Mouse (Mus musculus) hindbrain, embryonic 10.5 days (tissue): ENCODE measurements around the gene Lsamp. TPM values are rescaled to one million over a fixed set of nuclear protein-coding genes. Genes with fewer than 3 reads are reported as not detected.
A peak's percentile ranks its signal among the peaks of the same experiment; 100 is the strongest.

Experiments used
- DNase-seq: peaks from one replicate; pipeline ENCODE4 v3.0.0-alpha.2; 2017; ENCODE audit warnings: low spot score
- H3K27ac ChIP-seq: fragments of 300-500 bp; sonication (generic); 2 replicates; pipeline ENCODE4 v1.5.1; 2016; ENCODE audit warnings: mild to moderate bottlenecking, moderate library complexity
- H3K27me3 ChIP-seq: fragments of 300-500 bp; sonication (generic); 2 replicates; pipeline ENCODE4 v1.6.1; 2016; ENCODE audit warnings: mild to moderate bottlenecking; ENCODE audit not compliant: poor library complexity, insufficient read depth, severe bottlenecking
- H3K36me3 ChIP-seq: fragments of 300-500 bp; sonication (generic); 2 replicates; pipeline ENCODE4 v1.6.1; 2016; ENCODE audit warnings: mild to moderate bottlenecking, moderate library complexity
- H3K4me1 ChIP-seq: fragments of 300-500 bp; sonication (generic); replicated peaks from 2 replicates; pipeline ENCODE4 v1.6.1; 2016; ENCODE audit warnings: mild to moderate bottlenecking
- H3K4me3 ChIP-seq: fragments of 300-500 bp; sonication (generic); 2 replicates; pipeline ENCODE4 v1.5.1; 2016; ENCODE audit warnings: mild to moderate bottlenecking, moderate library complexity
- H3K9me3 ChIP-seq: fragments of 300-500 bp; sonication (generic); 2 replicates; pipeline ENCODE4 v1.6.1; 2016; ENCODE audit warnings: mild to moderate bottlenecking, moderate library complexity
- WGBS: fragments of 180-500 bp; shearing (Covaris S2); methylation state at CpG from one replicate; pipeline ENCODE4 v1.1.7; 2016; 5-methylcytosine and 5-hydroxymethylcytosine counted together
- polyA plus RNA-seq: library from polyadenylated mRNA; unstranded; fragments of >200 nt; fragmentation: Nextera tagmentation; extraction: Ambion mirVana; gene quantifications from 2 replicates; pipeline ENCODE4 v1.2.1, GENCODE M21; 2016

Gene Lsamp
- polyA plus RNA-seq: 10.2 and 17.2 TPM in 2 replicates

GRCm38 (mm10) chr16:39984205-39984634 is at the start of gene Lsamp:
TSS of gene Lsamp (plus strand) at chr16:39984361.
- WGBS: under 1% methylated on average over 24 of the region's 24 CpGs
- peak; percentile 87 for DNase-seq
- H3K9me3 ChIP-seq: no peaks in the 10 kb centered on the region
- H3K4me1 ChIP-seq: peaks cover 7% of the 10 kb centered on the region; the same call in 1 of the 2 replicates
- no peaks in the 10 kb centered on the region for H3K36me3 ChIP-seq
- peak within 1 kb of the TSS; percentile 70 for H3K4me3 ChIP-seq
- H3K27me3 ChIP-seq: peaks cover 7% of the 10 kb centered on the region; the same call in 1 of the 2 replicates
- H3K27ac ChIP-seq: peak within 1 kb of the TSS; percentile 79

DNA sequence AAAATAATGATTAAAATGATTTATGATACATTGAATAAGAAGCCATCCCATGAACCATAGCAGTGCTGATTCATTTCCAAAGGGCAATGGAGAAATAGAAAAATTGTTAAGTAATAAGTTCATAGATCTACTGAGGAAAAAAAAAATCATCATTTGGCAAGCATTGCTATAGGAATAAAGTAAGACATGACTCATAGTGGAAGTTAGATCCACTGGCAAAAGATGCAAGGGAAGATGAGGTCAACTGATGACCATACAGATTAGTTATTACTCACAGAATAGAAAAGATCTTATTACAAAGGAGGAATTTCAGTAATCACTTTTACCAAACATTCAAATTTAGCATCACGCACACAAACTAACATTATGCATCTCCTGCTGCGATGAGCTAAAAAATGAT is 26.5 kb upstream of the Lsamp start:
- no peaks in the 10 kb centered on the region for H3K9me3 ChIP-seq
- no peak overlapping the region for H3K27ac ChIP-seq
- H3K4me3 ChIP-seq: no peak overlapping the region
- 94% methylated on average over 2 of the region's 2 CpGs for WGBS
- DNase-seq: no peak
- H3K36me3 ChIP-seq: no peaks in the 10 kb centered on the region
- no peaks in the 10 kb centered on the region for H3K4me1 ChIP-seq
- no peaks in the 10 kb centered on the region for H3K27me3 ChIP-seq

DNA sequence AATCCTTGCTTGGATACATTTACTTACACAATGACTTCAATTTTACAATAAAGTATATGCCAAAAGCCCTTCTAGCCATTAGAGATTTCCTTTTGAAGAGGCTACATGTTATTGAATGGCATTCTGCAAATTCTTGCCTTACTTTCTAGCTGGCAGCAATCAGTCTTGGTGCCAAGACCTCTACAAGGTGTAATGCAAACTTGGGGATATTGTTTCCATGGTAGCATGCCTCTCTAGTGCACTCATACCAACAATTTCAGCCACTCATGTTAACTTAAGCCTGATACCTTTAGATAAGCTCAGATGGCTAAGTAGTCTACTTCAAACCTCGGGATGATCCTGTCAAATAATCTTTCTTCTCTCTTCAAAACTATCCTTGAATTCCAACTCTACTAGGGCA is 11.4 kb upstream of the Lsamp start:
- 78% methylated on average over 1 of the region's 1 CpGs for WGBS

DNA sequence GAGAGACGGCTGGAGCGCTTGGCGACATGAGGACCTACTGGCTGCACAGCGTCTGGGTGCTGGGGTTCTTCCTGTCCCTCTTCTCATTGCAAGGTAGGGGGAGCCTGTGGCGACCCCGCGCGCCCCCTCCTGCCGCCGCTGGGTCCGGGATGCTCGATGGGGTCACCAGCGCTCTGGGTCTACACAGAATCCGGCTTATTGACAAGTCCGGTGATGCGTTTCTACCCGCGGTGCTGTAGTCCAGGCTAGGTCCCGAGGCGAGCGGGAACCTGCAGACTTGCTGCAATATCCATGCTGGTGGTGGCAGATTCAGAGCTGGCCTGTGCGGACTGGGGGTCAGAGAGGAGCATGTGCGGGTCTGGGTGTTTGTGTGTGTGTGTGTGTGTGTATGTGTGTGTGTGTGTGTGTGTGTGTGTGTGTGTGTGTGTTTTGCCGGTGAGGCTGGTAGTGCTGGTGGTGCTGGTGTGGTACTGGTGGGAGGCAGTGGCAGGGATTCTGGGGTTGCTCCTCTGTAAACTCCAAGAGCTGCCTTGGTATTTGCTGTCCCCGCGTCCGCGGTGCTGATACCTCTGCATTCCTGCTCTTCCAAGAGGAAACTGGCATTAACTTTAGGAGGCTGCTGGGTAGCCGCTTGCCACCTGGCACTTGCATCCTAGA is 602 bp downstream of the Lsamp start:
- peak; percentile 58 for DNase-seq
- H3K27ac ChIP-seq: peak overlapping the region; percentile 79
- H3K4me3 ChIP-seq: peak overlapping the region; percentile 70
- H3K36me3 ChIP-seq: no peaks in the 10 kb centered on the region
- under 1% methylated on average over 29 of the region's 29 CpGs for WGBS
- peaks cover 7% of the 10 kb centered on the region; the same call in 1 of the 2 replicates for H3K4me1 ChIP-seq
- H3K27me3 ChIP-seq: peaks cover 7% of the 10 kb centered on the region; the same call in 1 of the 2 replicates
- H3K9me3 ChIP-seq: no peaks in the 10 kb centered on the region

More for the DNA sequence above, 11.4 kb upstream of the Lsamp start:
- Histone ChIP-seq H3K36me3 (no peaks in the 10 kb centered on the region), H3K4me1 (no peaks in the 10 kb centered on the region), H3K4me3 (no peak overlapping the region), H3K27me3 (no peaks in the 10 kb centered on the region), H3K9me3 (no peaks in the 10 kb centered on the region), H3K27ac (no peak overlapping the region)
- DNase-seq: no peak

DNA sequence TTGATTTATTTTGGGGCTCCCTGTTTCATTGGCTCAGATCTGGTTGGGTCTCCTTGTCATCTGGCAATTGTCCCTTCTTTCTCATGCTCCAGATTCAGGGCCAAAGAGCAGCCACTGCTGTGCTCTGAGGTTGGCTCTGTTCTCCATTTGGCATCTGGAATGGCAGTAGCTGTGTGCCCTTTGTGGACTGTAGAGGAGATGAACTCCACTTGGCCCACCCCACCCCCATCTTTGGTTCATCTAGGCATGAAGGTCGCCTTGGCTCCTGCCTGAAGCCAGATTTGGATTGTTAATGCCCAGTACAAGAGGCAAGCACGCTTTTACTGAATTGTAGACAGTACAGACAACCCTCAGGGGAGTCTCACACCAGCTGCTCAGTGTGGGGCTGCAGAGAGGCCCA is 4.3 kb downstream of the Lsamp start:
- H3K27me3 ChIP-seq: peaks cover 7% of the 10 kb centered on the region; the same call in 1 of the 2 replicates
- H3K9me3 ChIP-seq: no peaks in the 10 kb centered on the region
- no peaks in the 10 kb centered on the region for H3K36me3 ChIP-seq
- no peak overlapping the region for H3K27ac ChIP-seq
- 58% methylated on average over 2 of the region's 2 CpGs for WGBS
- no peak overlapping the region for H3K4me3 ChIP-seq
- no peak for DNase-seq
- H3K4me1 ChIP-seq: peaks cover 7% of the 10 kb centered on the region; the same call in 1 of the 2 replicates

DNA sequence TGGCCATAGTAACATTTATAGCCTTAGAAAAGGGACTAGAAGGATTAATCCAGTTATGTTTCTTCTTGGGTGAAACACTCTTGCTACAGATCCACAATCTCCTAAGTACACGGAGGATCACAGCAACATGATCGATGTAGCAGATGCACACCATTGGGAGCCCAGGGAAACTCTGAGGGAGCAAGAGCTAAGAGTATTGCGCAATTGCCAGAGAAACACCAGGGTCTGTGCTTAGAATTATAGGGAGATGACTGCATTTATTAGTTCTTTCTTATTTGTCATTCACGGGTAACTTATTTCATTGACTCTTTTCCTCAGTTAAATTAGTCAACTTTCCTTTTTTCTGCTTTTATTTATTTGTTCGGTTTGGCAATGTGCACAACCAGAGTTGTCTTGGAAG is 10.7 kb downstream of the Lsamp start:
- no peak overlapping the region for H3K4me3 ChIP-seq
- no peaks in the 10 kb centered on the region for H3K4me1 ChIP-seq
- H3K9me3 ChIP-seq: no peaks in the 10 kb centered on the region
- H3K36me3 ChIP-seq: no peaks in the 10 kb centered on the region
- 94% methylated on average over 5 of the region's 5 CpGs for WGBS
- no peak overlapping the region for H3K27ac ChIP-seq
- no peaks in the 10 kb centered on the region for H3K27me3 ChIP-seq
- DNase-seq: no peak

GRCm38 (mm10) chr16:40008800-40009199 is 24.6 kb downstream of the Lsamp start:
- Histone ChIP-seq H3K36me3 (no peaks in the 10 kb centered on the region), H3K4me1 (no peaks in the 10 kb centered on the region), H3K4me3 (no peak overlapping the region), H3K27me3 (no peaks in the 10 kb centered on the region), H3K27ac (no peak overlapping the region), H3K9me3 (no peaks in the 10 kb centered on the region)
- 49% methylated on average over 2 of the region's 2 CpGs for WGBS
- DNase-seq: no peak

DNA sequence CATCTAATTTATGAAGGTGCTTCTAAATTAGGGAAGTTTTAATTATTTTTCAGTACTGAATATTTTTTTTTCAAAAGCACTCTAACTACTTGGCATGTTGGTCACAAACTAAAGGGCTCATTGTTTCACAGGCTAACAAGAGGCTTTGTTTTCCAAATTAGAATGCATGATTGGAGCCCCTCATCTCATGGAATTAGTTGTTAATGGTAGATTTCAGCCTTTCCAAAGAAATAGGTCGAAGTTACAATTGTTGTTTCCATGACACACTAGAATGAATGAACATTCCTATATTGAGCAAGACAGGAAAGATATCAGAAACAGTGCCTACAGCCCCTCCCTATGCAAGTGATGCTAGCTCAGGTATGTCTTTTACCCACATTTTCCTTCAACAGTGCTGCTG is 26.9 kb downstream of the Lsamp start:
- no peak for DNase-seq
- Histone ChIP-seq H3K4me1 (no peaks in the 10 kb centered on the region), H3K4me3 (no peak overlapping the region), H3K36me3 (no peaks in the 10 kb centered on the region), H3K9me3 (no peaks in the 10 kb centered on the region), H3K27me3 (no peaks in the 10 kb centered on the region), H3K27ac (no peak overlapping the region)
- 68% methylated on average over 1 of the region's 1 CpGs for WGBS

GRCm38 (mm10) chr16:40022611-40023010 is 38.5 kb downstream of the Lsamp start:
- no peaks in the 10 kb centered on the region for H3K27me3 ChIP-seq
- DNase-seq: no peak
- no peak overlapping the region for H3K27ac ChIP-seq
- 91% methylated on average over 3 of the region's 3 CpGs for WGBS
- no peak overlapping the region for H3K4me3 ChIP-seq
- H3K4me1 ChIP-seq: no peaks in the 10 kb centered on the region
- no peaks in the 10 kb centered on the region for H3K9me3 ChIP-seq
- H3K36me3 ChIP-seq: no peaks in the 10 kb centered on the region

DNA sequence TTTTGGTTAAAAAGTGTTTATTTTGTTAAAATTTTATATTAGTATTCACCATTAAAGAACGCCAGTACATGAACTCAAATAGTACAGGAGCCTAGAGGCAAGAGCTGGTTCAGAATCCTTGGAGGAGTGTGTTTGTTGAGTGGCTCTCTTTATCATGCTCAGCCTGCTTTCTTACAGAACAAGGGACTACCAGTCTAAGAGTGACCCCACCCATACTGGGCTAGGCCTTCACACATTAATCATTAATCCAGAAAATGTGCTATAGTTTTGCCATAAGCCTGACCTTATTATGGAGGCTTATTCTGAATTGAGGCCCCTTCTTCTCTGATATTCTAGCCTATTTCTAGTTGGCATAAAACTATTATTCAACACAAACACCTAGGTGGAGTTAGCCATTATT is 52.6 kb downstream of the Lsamp start:
- Histone ChIP-seq H3K4me3 (no peak overlapping the region), H3K4me1 (no peaks in the 10 kb centered on the region), H3K9me3 (no peaks in the 10 kb centered on the region), H3K27ac (no peak overlapping the region), H3K36me3 (no peaks in the 10 kb centered on the region), H3K27me3 (no peaks in the 10 kb centered on the region)
- WGBS: 86% methylated on average over 1 of the region's 1 CpGs
- DNase-seq: no peak

DNA sequence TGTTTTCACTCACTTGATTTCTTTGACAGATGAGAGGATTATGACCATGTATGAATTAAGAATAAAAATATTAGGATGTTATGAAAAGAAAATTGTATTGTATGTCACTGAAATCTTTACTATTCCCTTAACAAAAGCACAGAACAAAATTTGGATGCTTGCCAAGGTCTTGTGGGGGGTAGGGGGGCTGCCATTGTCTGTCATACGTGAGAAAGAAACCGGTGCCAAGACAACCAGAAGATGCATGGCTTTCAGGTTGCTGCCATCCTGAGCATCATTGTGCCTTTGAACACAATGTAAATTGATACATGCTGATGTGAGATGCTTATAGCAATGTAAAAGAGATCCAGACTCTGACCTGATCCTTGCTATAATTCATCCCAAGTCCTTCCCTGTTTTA is 75.4 kb downstream of the Lsamp start:
- H3K27me3 ChIP-seq: no peaks in the 10 kb centered on the region
- H3K4me1 ChIP-seq: no peaks in the 10 kb centered on the region
- 84% methylated on average over 2 of the region's 2 CpGs for WGBS
- no peak overlapping the region for H3K27ac ChIP-seq
- H3K4me3 ChIP-seq: no peak overlapping the region
- H3K36me3 ChIP-seq: no peaks in the 10 kb centered on the region
- no peak for DNase-seq
- no peaks in the 10 kb centered on the region for H3K9me3 ChIP-seq

DNA sequence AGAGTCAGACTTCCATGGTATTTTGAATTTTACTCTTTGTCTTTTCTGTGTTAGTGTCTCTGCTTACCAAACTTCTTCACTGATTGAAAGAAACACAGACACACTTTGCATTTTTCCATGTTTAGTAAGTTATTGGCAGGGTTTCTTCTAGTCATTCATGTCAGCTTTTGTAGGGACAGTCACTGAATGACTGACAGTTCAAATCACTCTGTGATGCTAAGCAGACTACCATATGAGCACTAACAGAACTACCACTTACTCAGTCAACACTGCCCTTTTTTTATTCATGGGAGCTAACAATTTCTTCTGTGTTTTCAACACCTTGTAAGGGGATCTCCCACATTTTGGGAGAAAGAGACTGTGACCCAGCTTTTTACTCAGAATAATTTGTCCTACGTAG is 75.8 kb downstream of the Lsamp start:
- Histone ChIP-seq H3K4me3 (no peak overlapping the region), H3K9me3 (no peaks in the 10 kb centered on the region), H3K27ac (no peak overlapping the region), H3K36me3 (no peaks in the 10 kb centered on the region), H3K4me1 (no peaks in the 10 kb centered on the region), H3K27me3 (no peaks in the 10 kb centered on the region)
- DNase-seq: no peak
- 96% methylated on average over 1 of the region's 1 CpGs for WGBS

- Histone ChIP-seq H3K27me3 (no peaks in the 10 kb centered on the region), H3K27ac (no peak overlapping the region), H3K4me1 (no peaks in the 10 kb centered on the region), H3K36me3 (no peaks in the 10 kb centered on the region), H3K4me3 (no peak overlapping the region), H3K9me3 (no peaks in the 10 kb centered on the region)
- no peak for DNase-seq
- 70% methylated on average over 2 of the region's 2 CpGs for WGBS
Measured at GRCm38 (mm10) chr16:40060491-40060890, 76.3 kb downstream of the Lsamp start.

- Histone ChIP-seq H3K4me1 (no peaks in the 10 kb centered on the region), H3K27me3 (no peaks in the 10 kb centered on the region), H3K27ac (no peak overlapping the region), H3K9me3 (no peaks in the 10 kb centered on the region), H3K36me3 (no peaks in the 10 kb centered on the region), H3K4me3 (no peak overlapping the region)
- DNase-seq: no peak
- 75% methylated on average over 2 of the region's 2 CpGs for WGBS
Measured at GRCm38 (mm10) chr16:40075556-40075955, 91.4 kb downstream of the Lsamp start.
